Mouse (Mus musculus) G1E (cell line): ENCODE results near the gene Rnase1.

Source experiments
- CTCF ChIP-seq: IDR thresholded peaks from 2 replicates; pipeline ENCODE4 v1.5.1; 2012; ENCODE audit warnings: low read depth, low read length, inconsistent platforms, mixed read lengths
- GATA1 ChIP-seq: IDR thresholded peaks from 2 replicates; pipeline ENCODE4 v1.6.1; 2012; ENCODE audit warnings: borderline replicate concordance, low read length, inconsistent platforms, mixed read lengths
- GATA2 ChIP-seq: IDR thresholded peaks from 2 replicates; pipeline ENCODE4 v1.6.1; 2012; ENCODE audit warnings: low read depth, low read length, inconsistent platforms, borderline replicate concordance
- POLR2AphosphoS5 ChIP-seq: IDR thresholded peaks from 2 replicates; pipeline ENCODE4 v1.6.1; 2012; ENCODE audit warnings: low read depth, low read length, inconsistent platforms; ENCODE audit not compliant: insufficient replicate concordance

GRCm38 (mm10) chr14:51145521-51145920 lies 1.1 kb downstream of the Rnase1 start:
- TF ChIP-seq CTCF = no peak
- no peak for TF ChIP-seq GATA1
- TF ChIP-seq GATA2 = no peak
- TF ChIP-seq POLR2AphosphoS5 = no peak
